Mouse (Mus musculus) right cerebral cortex, adult 18-20 months (tissue): ENCODE measurements around the gene Ube2o.
"Not testable (repeated sequence)": the region's sequence is repeated elsewhere in the genome, so short reads cannot be mapped to it uniquely, and the experiment has no call there.

Experiments used
- DNase-seq: peaks from one replicate; pipeline ENCODE4 v3.0.0; 2022; ENCODE audit warnings: mixed read lengths

Ube2o gene

DNA sequence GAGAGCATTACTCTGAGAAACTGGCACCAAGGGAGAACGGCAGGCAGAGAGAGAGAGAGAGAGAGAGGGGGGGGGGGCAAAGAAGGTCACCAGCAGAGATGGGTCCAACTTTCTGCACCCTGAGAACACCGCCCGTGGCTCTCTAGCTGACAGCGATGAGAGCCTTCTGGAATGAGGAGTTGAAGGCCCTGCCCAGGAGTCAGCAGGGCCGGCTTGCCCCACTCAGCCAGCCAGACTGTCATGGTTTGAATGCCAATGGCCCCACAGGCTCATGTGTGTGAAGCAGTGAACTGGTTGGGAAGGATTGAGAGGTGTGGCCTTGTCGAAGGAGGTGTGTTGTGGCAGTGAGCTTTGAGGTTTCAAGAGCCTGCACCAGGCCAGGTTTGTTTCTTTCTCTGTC lies 32.0 kb upstream of the Ube2o start:
- no peak for DNase-seq

DNA sequence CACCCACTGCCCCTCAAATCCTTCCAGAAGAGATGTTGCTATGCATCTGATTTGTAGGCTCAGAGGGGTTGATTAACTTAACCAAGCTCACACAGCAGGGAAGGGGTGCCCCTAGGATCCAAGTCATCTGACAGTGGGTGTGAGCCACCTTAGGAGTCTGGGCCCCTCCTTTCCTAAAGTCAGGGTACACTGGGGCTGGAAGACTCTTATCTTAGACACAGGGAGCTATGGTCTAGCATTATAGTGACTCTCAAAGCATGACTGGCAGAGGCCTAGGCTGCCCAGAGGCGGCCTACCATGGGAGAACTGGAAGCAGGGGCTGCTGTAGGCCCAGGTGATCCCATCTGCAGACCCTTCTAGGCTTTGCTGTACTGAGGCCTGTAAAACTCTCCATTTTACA lies 31.3 kb upstream of the Ube2o start:
- no peak for DNase-seq

DNA sequence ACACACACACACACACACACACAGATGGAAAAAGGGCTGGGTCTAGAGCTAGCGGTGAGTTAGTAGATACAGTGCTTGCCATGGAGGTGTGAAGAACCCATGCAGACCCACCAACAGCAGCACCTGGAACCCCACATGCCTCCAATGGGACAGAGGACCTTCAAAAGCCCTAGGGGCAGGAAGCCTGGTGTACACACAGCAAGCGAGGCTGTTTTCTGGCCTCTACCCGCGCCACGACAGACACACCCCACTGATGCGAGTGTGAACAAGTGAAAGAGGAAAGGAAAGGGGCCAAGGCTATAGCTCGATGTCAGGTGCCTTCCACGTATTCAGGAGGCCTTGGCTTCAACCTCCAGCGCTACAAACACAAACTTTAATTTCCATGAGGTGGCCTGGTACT lies 30.6 kb upstream of the Ube2o start:
- no peak for DNase-seq

DNA sequence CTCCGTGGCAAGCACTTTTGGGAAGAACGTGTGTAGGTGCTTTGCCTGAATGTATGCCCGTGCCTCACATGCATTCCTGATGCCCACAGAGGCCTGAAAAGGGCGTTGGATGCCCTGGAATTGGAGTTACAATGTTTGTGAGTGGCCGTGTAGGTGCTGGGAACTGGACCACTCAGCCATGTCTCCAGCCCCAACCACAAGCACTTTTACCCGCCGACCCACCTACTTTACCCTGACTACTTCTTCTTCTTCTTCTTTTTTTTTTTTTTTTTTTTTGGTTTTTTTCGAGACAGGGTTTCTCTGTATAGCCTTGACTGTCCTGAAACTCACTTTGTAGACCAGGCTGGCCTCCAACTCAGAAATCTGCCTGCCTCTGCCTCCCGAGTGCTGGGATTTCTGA lies 29.9 kb upstream of the Ube2o start:
- not testable (repeated sequence) for DNase-seq

DNA sequence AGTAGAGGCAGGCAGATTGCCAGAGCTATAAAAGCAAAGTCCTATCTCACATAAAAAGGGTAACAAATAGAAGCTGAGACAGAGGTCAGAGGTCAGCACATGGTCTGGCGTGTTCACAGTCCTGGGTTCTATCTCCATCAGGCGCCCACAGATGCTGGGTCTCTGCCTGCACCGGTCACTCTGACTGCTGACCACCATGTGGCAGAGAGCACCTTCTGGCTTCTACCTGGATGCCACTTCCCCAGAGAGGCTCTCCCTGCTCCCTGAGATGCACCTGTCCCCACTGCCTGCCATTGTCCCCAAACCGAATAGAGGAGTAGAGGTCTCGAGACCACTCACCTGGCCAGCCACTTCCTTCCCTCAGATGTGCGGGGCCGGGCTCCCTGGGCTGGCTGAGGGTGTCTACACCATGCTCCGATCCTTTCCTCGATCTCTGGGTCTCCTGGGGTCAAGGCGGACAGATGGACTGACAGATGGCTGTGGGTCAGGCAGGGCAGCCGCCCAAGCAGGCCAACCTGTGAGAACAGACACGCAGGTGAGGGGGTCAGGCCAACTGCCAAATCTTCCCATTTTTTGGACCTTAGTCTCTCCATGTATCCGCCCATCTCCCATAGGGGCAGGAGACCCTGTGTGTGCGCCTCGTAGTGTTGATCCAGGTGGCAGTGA lies 28.9 kb upstream of the Ube2o start:
- DNase-seq, result no peak

DNA sequence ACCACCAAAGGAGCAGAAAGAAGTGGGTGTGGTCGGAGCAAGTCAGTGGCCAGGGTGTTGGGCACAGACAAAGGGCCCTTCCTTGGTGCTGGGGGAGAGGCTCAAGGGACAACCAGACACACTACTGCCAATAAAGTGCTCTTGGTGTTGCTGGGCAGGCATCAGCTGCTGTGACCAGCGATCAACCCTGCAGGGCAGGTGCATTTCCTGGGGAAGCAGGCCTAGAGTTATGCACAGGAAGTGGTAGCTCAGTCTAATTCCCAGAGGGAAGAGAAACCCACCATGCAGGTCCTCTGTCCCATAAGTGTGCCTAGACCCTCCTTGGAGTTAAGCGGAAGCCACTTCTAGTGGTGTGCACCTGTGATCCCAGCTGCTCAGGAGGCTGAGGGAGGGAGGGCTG lies 26.5 kb upstream of the Ube2o start:
- DNase-seq, result no peak

DNA sequence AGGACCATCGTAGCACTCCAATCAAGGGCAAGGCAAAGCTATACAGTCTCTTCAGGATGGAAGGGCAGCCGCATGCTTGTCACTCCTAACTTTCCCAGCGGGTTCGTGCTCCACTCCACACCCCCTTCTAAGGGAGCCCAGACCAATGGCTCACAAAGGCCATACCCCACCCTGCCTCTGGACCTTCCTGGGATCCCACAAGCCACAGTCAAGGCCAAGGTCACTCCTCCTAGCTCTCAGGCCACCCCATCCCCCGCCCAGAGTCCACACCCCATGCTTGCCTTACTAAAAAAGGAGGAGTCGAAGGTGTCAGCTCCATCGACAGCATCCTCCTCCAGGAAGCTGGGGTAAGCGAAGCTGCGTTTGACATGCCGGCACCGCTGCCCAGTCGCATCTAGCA lies 22.9 kb upstream of the Ube2o start:
- DNase-seq, result no peak

DNA sequence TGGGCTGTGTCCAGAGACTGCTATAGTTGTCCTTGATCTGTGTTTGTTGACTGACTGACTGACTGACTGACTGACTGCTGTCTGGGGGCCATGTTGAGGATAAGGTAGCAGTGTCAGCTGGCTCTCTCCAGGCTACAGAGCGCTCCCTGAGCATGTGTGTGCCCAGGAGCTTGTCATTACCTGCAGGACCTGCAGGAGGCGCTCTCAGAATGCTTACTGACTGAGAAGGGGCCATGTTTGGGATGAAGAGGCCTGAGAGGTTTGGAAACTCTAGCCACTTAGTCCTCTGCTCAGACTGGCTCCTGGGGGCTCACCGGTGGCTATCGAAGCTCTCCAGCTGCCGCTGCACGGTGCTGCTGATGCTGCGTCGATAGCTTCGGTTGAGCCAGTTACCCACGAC lies 22.1 kb upstream of the Ube2o start:
- DNase-seq, result no peak

DNA sequence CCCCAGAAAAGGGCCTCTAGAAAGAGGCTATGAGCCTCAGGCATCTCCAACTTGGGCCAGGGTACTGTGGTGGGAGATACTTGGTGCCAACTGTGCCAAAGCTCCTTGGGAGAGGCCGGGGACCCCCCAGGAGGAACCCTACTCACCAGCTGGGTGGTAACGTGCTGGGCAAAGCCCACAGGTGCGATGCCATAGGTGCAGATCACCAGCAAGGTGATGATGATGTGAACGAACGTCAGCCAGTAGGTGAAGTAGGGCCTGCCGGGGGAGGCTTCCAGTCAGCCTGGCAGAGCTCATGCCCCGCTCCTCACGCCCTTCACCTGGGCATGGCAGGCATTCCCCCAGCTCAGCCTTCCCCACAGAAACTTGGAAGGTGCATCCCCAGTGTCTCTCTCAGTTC lies 20.8 kb upstream of the Ube2o start:
- DNase-seq, result no peak

DNA sequence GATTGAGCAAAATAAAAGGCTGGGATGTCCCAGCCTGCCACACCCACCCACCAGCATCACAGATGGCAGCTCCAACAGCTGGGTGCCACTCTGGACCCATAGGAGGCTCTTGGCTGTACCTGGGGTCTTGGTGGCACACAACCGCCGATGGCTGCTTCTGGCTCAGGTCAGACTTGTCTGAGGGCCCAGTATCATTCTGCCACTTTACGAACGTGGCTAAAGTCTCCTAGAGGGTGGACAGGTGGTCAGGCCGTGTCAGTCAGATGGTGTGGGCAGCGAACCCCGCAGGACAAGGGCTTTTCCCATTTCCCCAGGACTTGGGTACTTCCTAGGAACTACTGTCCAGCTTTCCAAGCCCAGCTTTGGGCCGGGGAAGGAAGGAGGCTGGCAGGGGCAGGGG lies 19.9 kb upstream of the Ube2o start:
- no peak for DNase-seq

DNA sequence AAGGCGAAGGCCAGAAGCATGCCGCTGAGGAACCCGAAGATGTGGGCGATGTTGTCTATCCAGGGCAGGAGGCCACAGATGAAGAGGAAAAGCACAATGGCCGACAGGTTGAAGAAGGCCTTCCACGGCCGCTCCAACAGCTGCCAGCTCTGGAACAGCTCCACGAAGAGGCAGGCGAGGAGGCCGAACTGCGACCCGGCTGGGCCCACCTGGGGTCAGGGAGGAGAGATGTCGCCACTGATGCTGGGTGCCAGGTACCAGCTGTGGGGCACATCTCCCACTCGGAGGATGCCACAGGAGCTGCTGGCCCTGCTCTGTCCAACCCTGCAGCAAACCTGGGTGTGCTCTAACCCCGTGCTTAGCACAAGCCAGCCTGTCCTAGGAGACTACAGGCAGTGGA lies 18.0 kb upstream of the Ube2o start:
- no peak for DNase-seq

DNA sequence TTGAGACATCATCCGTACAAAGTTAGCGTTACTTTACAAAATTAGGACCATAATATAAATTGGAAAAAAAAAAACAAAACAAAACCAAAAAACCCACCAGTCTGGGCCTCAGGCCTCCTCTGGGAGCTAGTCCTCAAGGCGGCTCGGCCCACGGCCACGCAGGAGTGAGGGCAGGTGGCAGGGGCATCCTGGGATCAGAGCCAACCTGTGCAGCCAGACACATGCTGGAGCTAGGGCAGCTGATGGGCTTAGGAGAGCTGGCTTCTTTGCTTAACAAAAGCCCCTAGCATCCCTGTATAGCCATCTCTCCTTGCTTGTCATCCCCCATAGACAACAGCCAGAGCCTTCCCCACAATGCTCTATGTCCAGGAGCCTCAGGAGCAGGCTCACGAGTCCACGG lies 16.9 kb upstream of the Ube2o start:
- DNase-seq, result no peak

DNA sequence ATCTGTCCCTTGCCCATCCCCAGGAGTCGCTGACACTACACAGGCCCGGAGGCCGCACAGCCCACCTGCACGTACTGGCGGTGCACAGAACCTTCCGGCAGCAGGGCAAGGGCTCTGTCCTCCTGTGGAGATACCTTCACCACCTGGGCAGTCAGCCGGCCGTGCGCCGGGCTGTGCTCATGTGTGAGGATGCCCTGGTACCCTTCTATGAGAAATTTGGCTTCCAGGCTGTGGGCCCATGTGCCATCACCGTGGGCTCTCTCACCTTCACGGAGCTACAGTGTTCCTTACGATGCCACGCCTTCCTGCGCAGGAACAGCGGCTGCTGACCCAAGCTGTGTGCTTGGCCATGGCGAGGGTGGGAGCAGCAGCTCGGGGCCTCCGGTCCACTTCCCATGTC lies 15.5 kb upstream of the Ube2o start:
- no peak for DNase-seq

DNA sequence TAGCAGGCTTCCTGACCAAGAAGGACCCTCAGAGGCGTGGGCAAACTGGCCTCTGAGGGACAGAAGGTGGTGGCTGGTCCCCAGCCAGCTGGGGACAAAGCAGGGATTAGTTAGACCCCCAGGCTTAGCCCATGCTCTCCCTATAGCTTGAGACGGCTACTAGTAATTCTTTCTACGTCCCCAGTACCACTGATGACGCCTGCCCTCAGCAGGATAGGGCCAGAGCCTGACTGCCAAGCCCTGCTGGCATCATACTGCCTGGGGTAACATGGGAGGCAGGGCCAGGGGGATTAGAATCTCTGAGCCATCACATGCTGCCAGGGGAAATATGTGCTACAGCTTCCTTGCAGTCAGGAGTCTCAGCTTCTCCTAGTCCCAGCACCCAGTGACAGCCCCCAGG lies 12.1 kb upstream of the Ube2o start:
- no peak for DNase-seq

DNA sequence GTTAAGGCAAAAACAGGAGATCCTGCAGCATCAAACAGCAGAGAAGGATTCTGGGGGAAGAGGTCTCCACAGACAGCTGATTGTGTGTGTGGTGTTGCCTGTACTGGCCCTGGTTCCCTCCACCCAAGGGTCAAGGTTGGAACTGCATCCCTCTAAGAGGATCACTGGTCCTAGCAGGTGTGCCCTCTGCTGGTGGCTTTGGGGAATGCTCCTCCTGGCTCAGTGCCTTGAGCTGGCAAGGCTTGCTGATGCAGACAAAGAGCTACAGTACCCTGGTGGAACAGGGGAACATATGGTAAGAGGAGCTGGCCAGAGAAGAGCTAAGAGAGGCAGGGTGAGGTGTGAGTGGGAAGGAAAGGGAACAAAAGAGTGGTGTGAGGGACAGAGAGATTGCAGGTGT lies 11.2 kb upstream of the Ube2o start:
- peak; percentile 92 for DNase-seq

DNA sequence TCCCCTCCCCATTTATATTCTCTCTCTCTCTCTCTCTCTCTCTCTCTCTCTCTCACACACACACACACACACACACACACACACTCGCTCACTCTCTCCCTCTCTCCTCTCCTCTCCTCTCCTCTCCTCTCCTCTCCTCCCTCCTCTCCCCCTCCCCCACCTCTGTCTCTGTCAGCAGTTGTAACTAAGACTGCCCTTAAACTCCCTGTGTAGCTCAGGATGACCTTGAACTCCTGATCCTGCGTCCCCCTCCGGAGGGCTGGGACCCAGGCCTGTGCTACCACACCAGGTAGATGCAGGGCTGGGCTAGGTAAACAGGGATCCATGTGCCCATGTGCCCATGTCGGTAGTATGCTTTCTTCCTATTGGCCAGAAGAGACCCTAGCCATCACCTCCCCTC lies 10.4 kb upstream of the Ube2o start:
- no peak for DNase-seq

DNA sequence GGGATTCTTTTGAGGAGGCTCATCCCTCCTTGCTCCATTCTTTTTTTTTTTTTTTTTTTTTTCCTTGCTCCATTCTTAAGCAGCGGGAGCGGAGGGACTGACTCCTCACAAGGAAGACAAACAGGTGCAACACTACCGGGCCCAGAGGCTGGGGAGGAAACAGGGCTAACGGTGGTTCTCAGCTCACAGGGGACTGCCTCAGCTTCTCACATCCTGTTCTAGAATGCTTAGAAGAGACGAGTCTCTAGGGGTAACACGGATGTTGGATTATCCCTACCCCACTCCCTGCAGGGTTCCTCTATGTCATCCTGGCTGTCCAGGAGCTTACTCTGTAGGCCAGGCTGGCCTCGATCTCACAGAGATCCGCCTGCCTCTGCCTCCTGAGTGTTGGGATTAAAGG lies 8.3 kb upstream of the Ube2o start:
- no peak for DNase-seq

DNA sequence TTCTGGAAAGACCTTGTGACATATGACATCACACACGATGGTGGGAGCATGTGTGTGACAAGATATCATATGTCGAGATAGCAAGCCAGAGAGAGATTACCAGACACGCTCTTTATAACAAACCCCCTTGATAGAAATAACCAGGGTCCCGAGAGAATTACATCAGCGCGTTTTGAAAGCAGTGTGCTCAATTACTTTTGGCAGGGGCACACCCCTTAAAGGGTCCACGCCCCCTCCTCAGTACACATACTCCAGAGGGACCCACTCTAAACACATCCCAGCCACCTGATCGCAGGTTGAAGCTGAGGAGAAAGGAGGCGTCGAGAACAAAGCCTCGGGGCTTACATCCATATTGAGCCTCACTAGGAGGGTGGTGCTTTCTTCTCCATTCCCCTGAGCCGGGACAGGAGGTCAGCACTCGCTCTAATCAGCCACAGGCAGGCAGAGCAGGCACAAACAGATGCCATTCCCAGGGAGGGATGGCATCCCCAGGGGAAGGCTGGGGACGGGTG lies 7.8 kb upstream of the Ube2o start:
- no peak for DNase-seq

DNA sequence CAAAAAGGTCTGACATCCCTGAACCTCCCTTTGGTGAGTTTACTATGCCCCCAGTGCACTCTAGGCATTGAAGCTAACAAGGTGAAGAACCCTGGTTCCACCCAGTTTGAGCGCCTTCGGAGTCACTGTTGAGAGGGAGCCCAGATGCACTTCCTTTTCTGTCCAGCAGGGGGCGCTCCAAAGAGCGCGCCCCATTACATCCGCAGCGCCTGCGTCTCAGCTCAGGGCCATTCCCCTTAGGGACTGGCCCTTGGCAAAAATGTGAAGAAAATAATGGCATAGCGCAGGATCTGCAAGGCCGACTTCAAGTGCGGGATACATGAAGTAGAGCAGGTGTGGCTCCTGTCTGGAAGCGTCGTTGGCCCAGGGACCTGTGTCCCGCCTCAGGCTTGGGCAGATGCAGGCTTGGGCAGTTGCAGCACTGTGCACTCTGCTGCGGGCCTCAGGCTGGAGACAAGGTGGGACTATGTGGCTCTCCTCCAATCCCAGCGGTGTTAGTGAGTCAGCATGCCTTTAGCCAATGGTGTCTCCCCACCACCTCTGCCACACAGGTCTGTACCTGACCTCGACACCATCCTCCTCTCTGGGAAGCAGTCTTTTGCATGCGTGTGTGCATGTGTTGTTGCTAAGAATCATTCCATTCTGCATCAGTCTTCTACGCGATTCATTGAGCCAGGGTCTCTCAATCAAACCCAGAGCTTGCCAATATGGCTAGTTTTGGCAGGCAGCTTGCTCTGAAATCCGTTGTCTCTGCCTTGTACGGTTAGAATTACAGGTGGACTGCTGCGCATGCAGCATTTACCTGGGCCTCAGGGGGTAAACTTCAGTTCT lies 5.8 kb upstream of the Ube2o start:
- DNase-seq, result peak; percentile 39

DNA sequence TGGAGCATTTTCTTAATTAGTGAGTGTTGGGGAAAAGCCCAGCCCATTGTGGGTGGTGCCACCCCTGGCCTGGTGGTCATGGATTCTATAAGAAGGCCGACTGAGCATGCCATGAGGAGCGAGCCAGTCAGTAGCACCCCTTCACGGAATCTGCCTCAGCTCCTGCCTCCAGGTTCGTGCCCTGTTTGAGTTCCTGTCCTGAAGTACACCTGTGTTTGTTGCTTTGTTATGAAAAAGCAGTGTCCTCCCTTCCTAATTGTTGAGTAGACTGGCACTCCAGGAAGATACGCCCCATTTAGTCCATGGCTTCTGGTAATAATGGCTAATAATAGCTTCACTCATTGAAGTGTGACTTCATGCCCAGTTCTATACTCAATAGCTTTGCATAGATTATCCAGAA lies 5.1 kb upstream of the Ube2o start, which contains the start of gene Aanat:
Aanat (plus strand) TSS at position 123 of the 400 bp plus-strand sequence.
- no peak for DNase-seq

DNA sequence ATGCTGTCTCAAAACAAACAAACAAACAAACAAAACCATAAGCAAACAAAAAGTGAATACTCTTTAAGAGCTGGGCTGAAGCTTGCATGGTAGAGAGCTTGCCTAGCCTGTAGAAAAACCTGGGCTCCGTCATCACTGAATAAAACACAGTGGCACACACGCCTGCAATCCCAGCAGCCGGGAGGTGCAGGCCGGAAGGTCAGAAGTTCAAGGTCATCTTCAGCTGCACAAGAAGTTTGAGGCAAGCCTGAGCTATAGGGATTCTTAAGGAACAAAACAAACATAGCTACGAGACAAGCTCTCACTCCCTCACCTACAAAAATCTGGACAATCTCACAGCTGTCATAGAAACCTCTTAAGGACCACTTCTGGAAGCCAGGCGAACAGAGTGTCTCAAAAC lies 4.4 kb upstream of the Ube2o start:
- DNase-seq, result no peak

DNA sequence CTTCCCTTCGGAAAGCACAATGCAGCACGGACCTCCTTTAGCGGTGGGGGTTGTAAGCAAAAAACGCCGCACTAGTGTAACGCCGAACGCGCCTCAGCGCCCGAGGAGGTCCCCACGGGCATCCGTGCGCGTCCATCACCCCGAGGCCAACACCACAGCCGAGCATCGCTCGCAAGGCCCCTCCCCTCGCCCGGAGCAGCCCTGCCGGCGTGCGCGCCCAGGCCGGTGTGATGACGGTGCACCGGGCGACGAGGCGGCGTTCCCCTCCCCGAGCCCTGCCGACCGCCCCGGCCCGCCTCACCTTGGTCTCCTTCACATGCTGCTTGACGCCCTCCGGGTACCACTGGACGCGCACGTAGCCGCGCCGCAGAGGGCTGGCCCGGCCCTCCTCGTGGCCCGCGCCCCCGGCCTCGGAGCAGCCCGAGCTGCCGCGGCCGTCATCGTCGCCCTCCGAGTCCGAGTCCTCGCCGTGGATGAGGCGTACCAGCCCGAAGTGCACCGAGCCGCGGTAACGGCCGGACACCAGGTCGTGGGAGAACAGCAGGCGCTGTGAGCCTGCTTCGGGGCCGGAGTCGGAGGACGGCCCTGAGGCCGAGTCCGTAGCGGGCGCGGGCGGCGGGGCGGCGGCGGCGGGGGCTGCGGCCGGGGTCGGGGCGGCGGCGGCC lies 404 bp downstream of the Ube2o start:
- DNase-seq, result peak; percentile 60

DNA sequence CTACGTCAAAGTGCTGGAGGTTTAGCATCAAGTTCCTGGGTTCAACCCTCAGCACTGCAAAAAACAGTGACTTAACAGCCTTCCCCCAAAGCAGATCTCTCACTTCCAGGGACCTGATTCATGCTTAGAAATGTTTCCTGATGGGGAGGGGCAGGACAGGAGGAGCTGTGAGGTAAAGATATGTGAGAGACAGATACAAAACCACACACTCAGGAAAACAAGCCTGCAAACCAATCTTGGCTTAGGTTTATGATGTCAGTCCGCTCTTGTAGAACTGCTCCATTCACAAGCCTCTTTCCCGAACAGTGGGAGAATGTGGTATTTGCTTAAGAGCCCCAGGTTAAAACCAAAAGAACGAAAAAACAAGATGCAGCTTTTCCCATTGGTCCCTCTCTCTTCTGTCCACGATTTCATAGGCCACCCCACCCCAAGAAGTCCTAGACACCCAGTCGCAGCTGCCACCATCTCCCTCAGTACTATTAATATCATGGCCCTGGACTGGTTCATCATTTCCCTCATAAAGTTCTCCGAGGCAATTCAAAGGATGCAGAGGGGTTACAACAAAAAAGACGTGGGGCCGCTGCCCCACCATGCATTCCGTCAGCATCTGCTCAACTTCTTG lies 1.1 kb downstream of the Ube2o start:
- no peak for DNase-seq
